Mouse (Mus musculus): Measurements from ENCODE around the gene Eml4.

GRCm38 (mm10) chr17:83324269-83324616 lies 26.5 kb upstream of the Eml4 start:
- no peak for TF ChIP-seq CTCF (IDR thresholded peaks at IDR 0.05; ENCODE audit: insufficient read depth, low read depth, low read length)
- no peak for TF ChIP-seq POLR2A (IDR thresholded peaks at IDR 0.05; ENCODE audit: insufficient read depth, low read depth, low read length)
